Mouse (Mus musculus): ENCODE measurements around the gene Ufsp1. TPM values are rescaled to one million over a fixed set of nuclear protein-coding genes. Genes with fewer than 3 reads are reported as not detected.
"Not testable (repeated sequence)": the region's sequence is repeated elsewhere in the genome, so short reads cannot be mapped to it uniquely, and the experiment has no call there.

Ufsp1 gene
- polyA plus RNA-seq (2012; rRNA removed), result 7.0 and 7.1 TPM in 2 replicates

GRCm38 (mm10) chr5:137293839-137294743, at the start of gene Ufsp1:
TSS of gene Ufsp1 (plus strand) at chr5:137294629.
- no peaks in the 10 kb centered on the region for H3K4me1 ChIP-seq (ENCODE audit: control insufficient read depth, insufficient read depth, low read length)
- peak; percentile 91 for DNase-seq
- TF ChIP-seq CTCF (IDR thresholded peaks at IDR 0.05; ENCODE audit: insufficient read depth, low read length), result no peak
- TF ChIP-seq POLR2A (IDR thresholded peaks at IDR 0.05; ENCODE audit: borderline replicate concordance, extremely low read depth, low read depth, low read length), result peak; percentile 54
- WGBS, result under 1% methylated on average over 52 of the region's 52 CpGs
- H3K4me3 ChIP-seq (replicated peaks; ENCODE audit: extremely low read depth, low read depth, low read length), result peak within 1 kb of the TSS; percentile 67

- WGBS, result 59% methylated on average over 14 of the region's 14 CpGs
- Histone ChIP-seq H3K4me1 (ENCODE audit: control insufficient read depth, insufficient read depth, low read length) (no peaks in the 10 kb centered on the region), H3K4me3 (replicated peaks; ENCODE audit: extremely low read depth, low read depth, low read length) (no peak overlapping the region)
- no peak for TF ChIP-seq CTCF (IDR thresholded peaks at IDR 0.05; ENCODE audit: insufficient read depth, low read length)
- no peak for TF ChIP-seq POLR2A (IDR thresholded peaks at IDR 0.05; ENCODE audit: borderline replicate concordance, extremely low read depth, low read depth, low read length)
- no peak for DNase-seq
These were observed 30.3 kb upstream of the Ufsp1 start for GRCm38 (mm10) chr5:137263897-137264720.

DNA sequence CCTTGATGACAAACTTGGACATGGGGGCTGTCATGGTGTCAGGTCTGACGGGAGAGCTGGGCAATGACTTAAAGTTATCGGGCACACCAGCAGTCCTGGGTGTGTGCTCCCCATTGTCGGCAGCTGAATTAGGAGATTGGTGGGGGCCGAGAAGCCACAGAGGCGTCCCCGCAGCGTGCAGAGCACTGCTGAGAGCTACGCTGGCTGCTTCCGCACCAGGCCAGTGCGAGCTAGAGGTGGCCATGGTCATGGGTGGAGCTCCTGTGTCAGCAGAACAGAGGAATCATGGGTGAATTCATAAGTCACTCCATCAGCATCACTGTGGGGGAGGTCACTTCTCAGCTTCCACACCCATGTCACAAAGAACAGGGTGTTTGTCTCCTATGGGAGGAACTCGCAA, 29.6 kb upstream of the Ufsp1 start:
- H3K4me1 ChIP-seq (ENCODE audit: control insufficient read depth, insufficient read depth, low read length), result no peaks in the 10 kb centered on the region
- H3K4me3 ChIP-seq (replicated peaks; ENCODE audit: extremely low read depth, low read depth, low read length), result no peak overlapping the region
- 88% methylated on average over 11 of the region's 11 CpGs for WGBS
- no peak for DNase-seq
- TF ChIP-seq CTCF (IDR thresholded peaks at IDR 0.05; ENCODE audit: insufficient read depth, low read length), result no peak
- TF ChIP-seq POLR2A (IDR thresholded peaks at IDR 0.05; ENCODE audit: borderline replicate concordance, extremely low read depth, low read depth, low read length), result no peak

- DNase-seq, result no peak
- no peaks in the 10 kb centered on the region for H3K4me1 ChIP-seq (ENCODE audit: control insufficient read depth, insufficient read depth, low read length)
- WGBS, result 16% methylated on average over 18 of the region's 18 CpGs
- TF ChIP-seq CTCF (IDR thresholded peaks at IDR 0.05; ENCODE audit: insufficient read depth, low read length) (no peak), POLR2A (IDR thresholded peaks at IDR 0.05; ENCODE audit: borderline replicate concordance, extremely low read depth, low read depth, low read length) (no peak)
- no peak overlapping the region for H3K4me3 ChIP-seq (replicated peaks; ENCODE audit: extremely low read depth, low read depth, low read length)
These were observed 26.1 kb upstream of the Ufsp1 start for GRCm38 (mm10) chr5:137268131-137268910.

GRCm38 (mm10) chr5:137277360-137278342, 16.8 kb upstream of the Ufsp1 start:
- TF ChIP-seq POLR2A (IDR thresholded peaks at IDR 0.05; ENCODE audit: borderline replicate concordance, extremely low read depth, low read depth, low read length) (no peak), CTCF (IDR thresholded peaks at IDR 0.05; ENCODE audit: insufficient read depth, low read length) (peak; percentile 50)
- DNase-seq, result no peak
- H3K4me3 ChIP-seq (replicated peaks; ENCODE audit: extremely low read depth, low read depth, low read length), result no peak overlapping the region
- WGBS, result 41% methylated on average over 18 of the region's 18 CpGs
- H3K4me1 ChIP-seq (ENCODE audit: control insufficient read depth, insufficient read depth, low read length), result no peaks in the 10 kb centered on the region

- 85% methylated on average over 6 of the region's 6 CpGs for WGBS
- DNase-seq; H3K4me1 ChIP-seq (ENCODE audit: control insufficient read depth, insufficient read depth, low read length); H3K4me3 ChIP-seq (replicated peaks; ENCODE audit: extremely low read depth, low read depth, low read length): not testable (repeated sequence)
These were observed 10.0 kb upstream of the Ufsp1 start for GRCm38 (mm10) chr5:137284411-137284810.

GRCm38 (mm10) chr5:137285045-137285444, 9.4 kb upstream of the Ufsp1 start:
- DNase-seq, result peak; percentile 35
- WGBS, result 61% methylated on average over 5 of the region's 5 CpGs

DNA sequence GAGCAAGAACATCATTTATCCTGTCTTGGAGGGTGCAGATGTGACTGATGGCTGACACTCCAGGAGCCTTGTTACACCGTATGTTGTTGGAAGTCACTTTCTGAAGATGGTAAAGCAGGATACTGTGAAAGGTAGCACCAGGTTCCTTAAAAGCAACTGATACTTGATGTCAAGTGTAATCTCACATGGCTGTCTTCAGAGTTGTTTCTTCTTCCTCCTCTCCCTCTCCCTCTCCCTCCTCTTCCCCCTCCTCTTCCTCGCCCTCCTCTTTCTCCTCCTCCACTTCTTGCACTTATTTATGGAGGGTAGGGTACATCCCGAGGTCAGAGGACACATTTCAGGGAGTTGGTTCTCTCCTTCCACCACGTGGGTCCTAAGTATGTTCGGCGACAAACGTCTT, 8.4 kb upstream of the Ufsp1 start:
- no peak for DNase-seq
- Histone ChIP-seq H3K4me1 (ENCODE audit: control insufficient read depth, insufficient read depth, low read length) (peaks cover 8% of the 10 kb centered on the region), H3K4me3 (replicated peaks; ENCODE audit: extremely low read depth, low read depth, low read length) (no peak overlapping the region)
- TF ChIP-seq POLR2A (IDR thresholded peaks at IDR 0.05; ENCODE audit: borderline replicate concordance, extremely low read depth, low read depth, low read length), result no peak
- TF ChIP-seq CTCF (IDR thresholded peaks at IDR 0.05; ENCODE audit: insufficient read depth, low read length), result no peak
- WGBS, result 34% methylated on average over 7 of the region's 7 CpGs

More at GRCm38 (mm10) chr5:137285045-137285444, 9.4 kb upstream of the Ufsp1 start:
- TF ChIP-seq CTCF (IDR thresholded peaks at IDR 0.05; ENCODE audit: insufficient read depth, low read length) (peak; percentile 37), POLR2A (IDR thresholded peaks at IDR 0.05; ENCODE audit: borderline replicate concordance, extremely low read depth, low read depth, low read length) (no peak)
- Histone ChIP-seq H3K4me1 (ENCODE audit: control insufficient read depth, insufficient read depth, low read length) (peaks cover 8% of the 10 kb centered on the region), H3K4me3 (replicated peaks; ENCODE audit: extremely low read depth, low read depth, low read length) (no peak overlapping the region)
